8 mouse cellular contexts compared by ENCODE assay signal in genomic region chr11:108135407-108136159, GRCm38 (mm10).
DNase-seq lines count a peak whose midpoint lies in the region; ATAC-seq and TF ChIP-seq lines count a peak whose summit lies in the region.

No protein-coding gene starts in this region.

- no peak for DNase-seq in heart, postnatal 36 days
- DNase-seq in ovary, postnatal 36 days (ENCODE audit: low spot score) = no peak
- no peak for DNase-seq in spleen, postnatal 4 days (ENCODE audit: low spot score in 2 of 2)

- TF ChIP-seq CTCF in small intestine, adult 2 months (IDR thresholded peaks at IDR 0.05; ENCODE audit: extremely low read depth, insufficient read length, insufficient replicate concordance, low read depth, low read length) = peak; percentile 38; the same call in 1 of the 2 replicates

- H3K27me3 ChIP-seq in heart, embryonic 11.5 days (ENCODE audit: control insufficient read depth, insufficient read depth, low read length) = no peaks in the 10 kb centered on the region
- H3K27me3 ChIP-seq in midbrain, embryonic 15.5 days (replicated peaks) = no peaks in the 10 kb centered on the region
- H3K27me3 ChIP-seq in midbrain, embryonic 16.5 days (ENCODE audit: control insufficient read depth, insufficient read depth, low read depth, low read length) = no peaks in the 10 kb centered on the region
- no peaks in the 10 kb centered on the region for H3K27me3 ChIP-seq in embryonic facial prominence, embryonic 15.5 days
- no peaks in the 10 kb centered on the region for H3K27me3 ChIP-seq in small intestine, adult 2 months (ENCODE audit: control insufficient read depth, insufficient read depth, low read length)

- H3K4me2 ChIP-seq in heart, embryonic 11.5 days = no peak overlapping the region
- H3K4me2 ChIP-seq in midbrain, embryonic 15.5 days = no peak overlapping the region
- no peak overlapping the region for H3K4me2 ChIP-seq in midbrain, embryonic 16.5 days (ENCODE audit: low read length)
- no peak overlapping the region for H3K4me2 ChIP-seq in embryonic facial prominence, embryonic 15.5 days (replicated peaks)

- H3K4me3 ChIP-seq in heart, embryonic 11.5 days (ENCODE audit: low read depth, low read length) = no peak overlapping the region
- no peak overlapping the region for H3K4me3 ChIP-seq in midbrain, embryonic 15.5 days
- H3K4me3 ChIP-seq in midbrain, embryonic 16.5 days (ENCODE audit: low read depth, low read length) = no peak overlapping the region
- no peak overlapping the region for H3K4me3 ChIP-seq in embryonic facial prominence, embryonic 15.5 days (replicated peaks)
- no peak overlapping the region for H3K4me3 ChIP-seq in small intestine, adult 2 months (ENCODE audit: low read depth, low read length)

- intact Hi-C loops in heart, postnatal 36 days (cut with DNase I) = no loop called here

- H3K36me3 ChIP-seq in heart, embryonic 11.5 days (ENCODE audit: control insufficient read depth, insufficient read depth, low read length) = no peaks in the 10 kb centered on the region
- no peaks in the 10 kb centered on the region for H3K36me3 ChIP-seq in midbrain, embryonic 15.5 days (replicated peaks)
- no peaks in the 10 kb centered on the region for H3K36me3 ChIP-seq in midbrain, embryonic 16.5 days (ENCODE audit: control insufficient read depth, insufficient read depth, low read length)
- no peaks in the 10 kb centered on the region for H3K36me3 ChIP-seq in embryonic facial prominence, embryonic 15.5 days
- H3K36me3 ChIP-seq in small intestine, adult 2 months (ENCODE audit: control insufficient read depth, insufficient read depth, low read length) = no peaks in the 10 kb centered on the region

- no peak for TF ChIP-seq POLR2A in small intestine, adult 2 months (IDR thresholded peaks at IDR 0.05; ENCODE audit: low read depth, low read length)

- H3K27ac ChIP-seq in heart, embryonic 11.5 days (ENCODE audit: low read depth, low read length) = peak overlapping the region; percentile 61; the same call in 1 of the 2 replicates
- 0 out of 2 replicates have a peak overlapping the region, but pooled peaks have one; percentile 12 for H3K27ac ChIP-seq in midbrain, embryonic 15.5 days
- H3K27ac ChIP-seq in midbrain, embryonic 16.5 days (ENCODE audit: low read length) = no peak overlapping the region; the same call in 1 of the 2 replicates
- 0 out of 2 replicates have a peak overlapping the region, but pooled peaks have one; percentile 22 for H3K27ac ChIP-seq in embryonic facial prominence, embryonic 15.5 days (replicated peaks)
- H3K27ac ChIP-seq in small intestine, adult 2 months (ENCODE audit: insufficient read depth, low read depth, low read length) = no peak overlapping the region

- H3K4me1 ChIP-seq in heart, embryonic 11.5 days (ENCODE audit: control insufficient read depth, insufficient read depth, low read length) = peaks cover 18% of the 10 kb centered on the region
- H3K4me1 ChIP-seq in midbrain, embryonic 15.5 days = peaks cover 30% of the 10 kb centered on the region
- H3K4me1 ChIP-seq in midbrain, embryonic 16.5 days (ENCODE audit: control insufficient read depth, insufficient read depth, low read length) = peaks cover 19% of the 10 kb centered on the region
- peaks cover 7% of the 10 kb centered on the region for H3K4me1 ChIP-seq in embryonic facial prominence, embryonic 15.5 days
- H3K4me1 ChIP-seq in small intestine, adult 2 months (ENCODE audit: control insufficient read depth, insufficient read depth, insufficient read length, low read length) = no peaks in the 10 kb centered on the region

- WGBS in heart, embryonic 11.5 days (ENCODE audit: insufficient replicate concordance) = 32% methylated on average over 4 of the region's 4 CpGs
- 27% methylated on average over 4 of the region's 4 CpGs for WGBS in midbrain, embryonic 15.5 days
- 26% methylated on average over 4 of the region's 4 CpGs for WGBS in midbrain, embryonic 16.5 days
- 20% methylated on average over 4 of the region's 4 CpGs for WGBS in embryonic facial prominence, embryonic 15.5 days
- 65% methylated on average over 4 of the region's 4 CpGs for WGBS in small intestine, adult 2 months

- 0 out of 2 replicates have a peak, but pooled peaks have one; percentile 22 for ATAC-seq in heart, embryonic 11.5 days (replicated peaks; ENCODE audit: insufficient number of reproducible peaks, low FRiP score, low TSS enrichment)
- no peak for ATAC-seq in midbrain, embryonic 15.5 days (replicated peaks)
- ATAC-seq in midbrain, embryonic 16.5 days = no peak
- no peak for ATAC-seq in embryonic facial prominence, embryonic 15.5 days (ENCODE audit: insufficient number of reproducible peaks, low FRiP score, low TSS enrichment, low read depth)

- no peaks in the 10 kb centered on the region for H3K9me3 ChIP-seq in heart, embryonic 11.5 days (replicated peaks; ENCODE audit: control insufficient read depth, low read length)
- no peaks in the 10 kb centered on the region for H3K9me3 ChIP-seq in midbrain, embryonic 15.5 days
- no peaks in the 10 kb centered on the region for H3K9me3 ChIP-seq in midbrain, embryonic 16.5 days (replicated peaks; ENCODE audit: control insufficient read depth, low read length, poor library complexity, severe bottlenecking)
- no peaks in the 10 kb centered on the region for H3K9me3 ChIP-seq in embryonic facial prominence, embryonic 15.5 days (replicated peaks)

- no peak overlapping the region for H3K9ac ChIP-seq in heart, embryonic 11.5 days (ENCODE audit: low read depth, low read length)
- no peak overlapping the region for H3K9ac ChIP-seq in midbrain, embryonic 15.5 days
- H3K9ac ChIP-seq in midbrain, embryonic 16.5 days (ENCODE audit: low read depth, low read length) = no peak overlapping the region
- H3K9ac ChIP-seq in embryonic facial prominence, embryonic 15.5 days = no peak overlapping the region

Comparison
In these comparisons a context has a peak if more than half of its experiments do, and no peak if none do; other contexts are left out.
1. H3K27ac ChIP-seq: peak in heart, embryonic 11.5 days (single experiment), midbrain, embryonic 15.5 days (single experiment) and embryonic facial prominence, embryonic 15.5 days (single experiment); none in midbrain, embryonic 16.5 days (single experiment) and small intestine, adult 2 months (single experiment).